Mouse (Mus musculus) granulocyte monocyte progenitor cell, adult 5-6 weeks (primary cell): ENCODE data around the gene Anks1. TPM values are rescaled to one million over a fixed set of nuclear protein-coding genes. Genes with fewer than 3 reads are reported as not detected.

Experiments
- ATAC-seq: replicated peaks from 2 replicates; pipeline ENCODE4 v1.8.0; 2016; ENCODE audit warnings: mild to moderate bottlenecking, moderate TSS enrichment, inconsistent platforms; ENCODE audit not compliant: poor library complexity, severe bottlenecking
- total RNA-seq, 2 experiments: library from RNA; stranded (forward) in 1 of 2; stranded (reverse) in 1 of 2; fragments of 200-712, 200-1000 nt in 1 of 2; fragments of >200 nt in 1 of 2; fragmentation: Nextera tagmentation in 1 of 2; gene quantifications; 2 replicates each; pipeline ENCODE4 v1.2.3; 2014 to 2017

Anks1 gene
- total RNA-seq (2014; fragmentation: Nextera tagmentation) (49.0 and 66.4 TPM in 2 replicates), total RNA-seq (2017) (31.9 and 34.9 TPM in 2 replicates)

GRCm38 (mm10) chr17:27908888-27909621 is at the start of gene Anks1:
TSS of gene Anks1 (plus strand) at chr17:27909306.
- peak; percentile 61 for ATAC-seq

- no peak for ATAC-seq
Observed at GRCm38 (mm10) chr17:27865461-27865860, 43.6 kb upstream of the Anks1 start.

- no peak for ATAC-seq
Observed at GRCm38 (mm10) chr17:27866737-27867136, 42.4 kb upstream of the Anks1 start.

GRCm38 (mm10) chr17:27871851-27872250 is 37.3 kb upstream of the Anks1 start:
- ATAC-seq = no peak

GRCm38 (mm10) chr17:27873583-27873982 is 35.5 kb upstream of the Anks1 start:
- no peak for ATAC-seq

- no peak for ATAC-seq
Observed at GRCm38 (mm10) chr17:27874510-27874909, 34.6 kb upstream of the Anks1 start.

- no peak for ATAC-seq
Observed at GRCm38 (mm10) chr17:27881518-27881917, 27.6 kb upstream of the Anks1 start.

- ATAC-seq = no peak
Observed at GRCm38 (mm10) chr17:27883129-27883528, 26.0 kb upstream of the Anks1 start.

GRCm38 (mm10) chr17:27883994-27884393 is 25.1 kb upstream of the Anks1 start:
- ATAC-seq = no peak

- no peak for ATAC-seq
Observed at GRCm38 (mm10) chr17:27886499-27887210, 22.5 kb upstream of the Anks1 start.

- peak; percentile 78 for ATAC-seq
Observed at GRCm38 (mm10) chr17:27907512-27908205, 1.4 kb upstream of the Anks1 start.

- peak; percentile 30 for ATAC-seq
Observed at GRCm38 (mm10) chr17:27908206-27908887, 759 bp upstream of the Anks1 start.

GRCm38 (mm10) chr17:27909622-27910500 is 755 bp downstream of the Anks1 start, which contains the start of gene Taf11:
TSS of gene Taf11 (minus strand) at chr17:27909844.
- peak; percentile 18; the same call in 1 of the 2 replicates for ATAC-seq

- ATAC-seq = no peak
Observed at GRCm38 (mm10) chr17:27911371-27911770, 2.3 kb downstream of the Anks1 start.

GRCm38 (mm10) chr17:27914742-27915141 is 5.6 kb downstream of the Anks1 start:
- ATAC-seq = no peak

GRCm38 (mm10) chr17:27916366-27916765 is 7.3 kb downstream of the Anks1 start:
- ATAC-seq = no peak

- ATAC-seq = no peak
Observed at GRCm38 (mm10) chr17:27920676-27921075, 11.6 kb downstream of the Anks1 start.

GRCm38 (mm10) chr17:27922174-27922712 is 13.1 kb downstream of the Anks1 start:
- no peak for ATAC-seq

- no peak for ATAC-seq
Observed at GRCm38 (mm10) chr17:27925054-27925453, 15.9 kb downstream of the Anks1 start.
